Mouse (Mus musculus): ENCODE data around the gene Usp42. TPM values are rescaled to one million over a fixed set of nuclear protein-coding genes. Genes with fewer than 3 reads are reported as not detected.

Usp42 gene
- polyA plus RNA-seq, 1 experiment from 2014 or later, result 20.4 TPM

DNA sequence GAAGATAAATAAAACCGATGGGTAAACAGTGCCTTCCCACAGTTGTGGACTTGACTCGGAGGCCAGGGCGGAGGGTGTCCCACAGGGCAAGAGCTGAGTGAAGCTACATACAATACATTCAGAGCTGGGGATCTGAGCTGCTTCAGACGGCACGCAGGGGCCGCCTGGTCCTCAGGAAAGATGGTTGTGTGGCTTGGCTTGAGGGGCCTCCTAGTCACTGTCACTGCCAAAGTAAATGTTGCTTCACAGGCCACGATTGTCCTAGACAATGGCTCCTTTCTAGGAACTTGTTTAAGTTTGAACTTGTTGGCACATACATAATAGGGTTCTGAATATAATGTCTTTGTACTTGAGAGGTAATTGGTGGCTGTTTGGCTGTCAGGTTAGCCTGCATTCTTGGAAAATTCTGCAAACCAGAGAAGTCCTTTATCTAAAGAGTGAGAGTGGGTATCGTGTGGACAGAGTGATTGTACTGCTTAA, 47.1 kb downstream of the Usp42 start:
- H3K9ac ChIP-seq, result no peak overlapping the region
- ATAC-seq (ENCODE audit: borderline replicate concordance, extremely low read depth, low FRiP score, low TSS enrichment), result no peak
- no peak overlapping the region for H3K4me2 ChIP-seq
- WGBS, result 61% methylated on average over 8 of the region's 8 CpGs
- H3K4me1 ChIP-seq, result peaks cover 9% of the 10 kb centered on the region; the same call in 1 of the 2 replicates
- H3K27me3 ChIP-seq, result no peaks in the 10 kb centered on the region
- peaks cover 15% of the 10 kb centered on the region; the same call in 1 of the 2 replicates for H3K36me3 ChIP-seq
- no peaks in the 10 kb centered on the region for H3K9me3 ChIP-seq
- no peak overlapping the region for H3K27ac ChIP-seq
- no peak overlapping the region for H3K4me3 ChIP-seq

- Histone ChIP-seq H3K9ac (no peak overlapping the region), H3K27me3 (no peaks in the 10 kb centered on the region), H3K27ac (no peak overlapping the region), H3K4me3 (no peak overlapping the region), H3K4me2 (no peak overlapping the region), H3K4me1 (peaks cover 18% of the 10 kb centered on the region), H3K9me3 (no peaks in the 10 kb centered on the region), H3K36me3 (peaks cover 15% of the 10 kb centered on the region; the same call in 1 of the 2 replicates)
- WGBS, result 53% methylated on average over 6 of the region's 6 CpGs
- ATAC-seq (ENCODE audit: borderline replicate concordance, extremely low read depth, low FRiP score, low TSS enrichment), result no peak
Measured at GRCm38 (mm10) chr5:143683696-143684095, 48.4 kb downstream of the Usp42 start.

DNA sequence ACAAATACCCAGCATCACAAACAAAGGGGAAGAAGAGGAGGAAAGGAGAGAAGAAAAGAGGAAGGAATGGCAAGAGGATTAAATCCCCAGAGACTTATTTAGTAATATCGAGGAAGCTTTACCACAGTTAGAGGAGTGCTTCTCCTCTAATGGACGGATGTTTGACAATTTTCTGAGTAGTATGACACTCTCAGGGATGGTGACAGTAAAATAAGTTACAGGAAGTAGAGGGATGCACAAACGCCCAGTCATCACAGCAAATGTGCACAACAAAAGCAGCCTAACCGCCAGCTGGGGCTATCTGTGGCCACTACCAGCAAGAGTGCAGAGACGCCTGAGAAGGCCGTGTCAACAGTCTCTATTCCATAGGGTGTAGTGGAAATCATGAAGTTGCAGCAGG, 52.4 kb downstream of the Usp42 start:
- no peak overlapping the region for H3K4me3 ChIP-seq
- H3K27me3 ChIP-seq, result no peaks in the 10 kb centered on the region
- H3K27ac ChIP-seq, result no peak overlapping the region
- no peak overlapping the region for H3K9ac ChIP-seq
- no peaks in the 10 kb centered on the region for H3K36me3 ChIP-seq
- peaks cover 42% of the 10 kb centered on the region for H3K4me1 ChIP-seq
- H3K4me2 ChIP-seq, result no peak overlapping the region
- 60% methylated on average over 6 of the region's 6 CpGs for WGBS
- no peak for ATAC-seq (ENCODE audit: borderline replicate concordance, extremely low read depth, low FRiP score, low TSS enrichment)
- no peaks in the 10 kb centered on the region for H3K9me3 ChIP-seq

DNA sequence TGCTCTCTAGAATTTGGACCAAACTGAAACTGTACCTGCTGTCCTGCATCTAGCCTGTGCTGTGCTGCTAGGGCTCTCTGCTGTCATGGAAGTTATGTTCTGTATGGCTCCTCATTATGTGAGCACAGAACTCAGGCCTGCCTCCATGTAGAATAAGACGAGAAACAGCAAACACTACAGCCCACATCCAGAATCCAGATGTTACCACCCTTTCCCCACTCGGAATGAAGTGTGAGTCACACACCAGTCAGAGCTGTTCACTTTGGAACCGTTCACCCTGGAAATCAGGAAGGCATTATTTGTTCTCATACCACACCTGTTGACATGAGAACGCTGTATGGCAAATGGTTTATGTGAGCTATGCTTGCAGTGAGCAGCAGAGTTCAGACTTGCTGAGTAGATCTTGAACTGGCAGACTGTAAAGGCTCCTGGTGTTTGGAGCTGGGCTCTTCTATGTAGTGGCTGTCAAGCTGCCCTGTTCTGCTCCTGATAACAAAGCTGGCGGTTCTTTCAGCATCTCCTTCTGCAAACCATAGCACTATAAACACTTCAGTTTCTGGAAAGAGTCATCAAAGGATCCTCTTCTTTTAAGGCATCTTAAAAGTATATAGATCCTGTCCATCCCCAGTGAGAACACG, 53.3 kb downstream of the Usp42 start:
- Histone ChIP-seq H3K27ac (no peak overlapping the region), H3K4me1 (peaks cover 36% of the 10 kb centered on the region), H3K9ac (no peak overlapping the region), H3K4me3 (no peak overlapping the region), H3K36me3 (no peaks in the 10 kb centered on the region), H3K27me3 (no peaks in the 10 kb centered on the region), H3K4me2 (no peak overlapping the region), H3K9me3 (no peaks in the 10 kb centered on the region)
- WGBS, result 30% methylated on average over 6 of the region's 6 CpGs
- no peak for ATAC-seq (ENCODE audit: borderline replicate concordance, extremely low read depth, low FRiP score, low TSS enrichment)

- no peak for ATAC-seq (ENCODE audit: borderline replicate concordance, extremely low read depth, low FRiP score, low TSS enrichment)
- H3K4me2 ChIP-seq, result no peak overlapping the region
- H3K9me3 ChIP-seq, result no peaks in the 10 kb centered on the region
- no peak overlapping the region for H3K4me3 ChIP-seq
- peaks cover 34% of the 10 kb centered on the region for H3K4me1 ChIP-seq
- no peaks in the 10 kb centered on the region for H3K36me3 ChIP-seq
- WGBS, result 68% methylated on average over 4 of the region's 4 CpGs
- no peak overlapping the region for H3K9ac ChIP-seq
- H3K27me3 ChIP-seq, result no peaks in the 10 kb centered on the region
- no peak overlapping the region for H3K27ac ChIP-seq
Measured at GRCm38 (mm10) chr5:143677363-143677762, 54.7 kb downstream of the Usp42 start.

- peaks cover 35% of the 10 kb centered on the region for H3K4me1 ChIP-seq
- no peaks in the 10 kb centered on the region for H3K9me3 ChIP-seq
- no peak overlapping the region for H3K4me3 ChIP-seq
- no peak overlapping the region for H3K27ac ChIP-seq
- no peak for ATAC-seq (ENCODE audit: borderline replicate concordance, extremely low read depth, low FRiP score, low TSS enrichment)
- WGBS, result 44% methylated on average over 5 of the region's 5 CpGs
- no peak overlapping the region for H3K4me2 ChIP-seq
- no peaks in the 10 kb centered on the region for H3K36me3 ChIP-seq
- H3K27me3 ChIP-seq, result no peaks in the 10 kb centered on the region
- no peak overlapping the region for H3K9ac ChIP-seq
Measured at GRCm38 (mm10) chr5:143676218-143676985, 55.7 kb downstream of the Usp42 start.

GRCm38 (mm10) chr5:143674576-143674975, 57.5 kb downstream of the Usp42 start:
- Histone ChIP-seq H3K4me3 (no peak overlapping the region), H3K4me2 (no peak overlapping the region), H3K4me1 (peaks cover 52% of the 10 kb centered on the region), H3K27me3 (no peaks in the 10 kb centered on the region), H3K27ac (no peak overlapping the region), H3K9ac (no peak overlapping the region), H3K9me3 (no peaks in the 10 kb centered on the region), H3K36me3 (no peaks in the 10 kb centered on the region)
- WGBS, result 64% methylated on average over 5 of the region's 5 CpGs
- no peak for ATAC-seq (ENCODE audit: borderline replicate concordance, extremely low read depth, low FRiP score, low TSS enrichment)

- Histone ChIP-seq H3K4me2 (no peak overlapping the region), H3K27ac (no peak overlapping the region), H3K9ac (no peak overlapping the region), H3K27me3 (no peaks in the 10 kb centered on the region), H3K9me3 (no peaks in the 10 kb centered on the region), H3K36me3 (no peaks in the 10 kb centered on the region), H3K4me3 (no peak overlapping the region), H3K4me1 (peaks cover 31% of the 10 kb centered on the region)
- 73% methylated on average over 6 of the region's 6 CpGs for WGBS
- ATAC-seq (ENCODE audit: borderline replicate concordance, extremely low read depth, low FRiP score, low TSS enrichment), result no peak
Measured at GRCm38 (mm10) chr5:143670740-143671415, 61.2 kb downstream of the Usp42 start.

DNA sequence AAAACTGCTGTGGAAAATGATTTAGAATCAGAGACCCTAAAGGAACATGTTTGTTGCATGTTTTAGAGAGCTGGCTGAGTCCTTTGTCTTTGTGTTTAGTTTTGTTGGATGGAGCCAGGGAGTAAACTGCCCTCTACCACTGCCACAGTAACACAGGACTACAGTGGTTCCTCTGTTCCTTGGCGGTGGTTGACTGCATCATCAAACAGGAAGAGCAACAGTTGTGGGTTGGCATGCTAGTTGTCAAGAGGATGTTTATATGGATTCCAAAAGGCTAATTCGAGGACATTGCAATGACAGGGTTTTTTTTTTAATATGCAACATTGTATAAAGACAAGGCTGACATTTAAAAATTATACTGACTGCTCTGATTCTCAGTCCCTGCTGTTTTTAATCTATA, 62.2 kb downstream of the Usp42 start:
- H3K4me3 ChIP-seq, result no peak overlapping the region
- peaks cover 36% of the 10 kb centered on the region for H3K4me1 ChIP-seq
- H3K9me3 ChIP-seq, result no peaks in the 10 kb centered on the region
- peak overlapping the region; percentile 78 for H3K27ac ChIP-seq
- H3K9ac ChIP-seq, result no peak overlapping the region
- no peak overlapping the region for H3K4me2 ChIP-seq
- no peaks in the 10 kb centered on the region for H3K27me3 ChIP-seq
- WGBS, result 35% methylated on average over 2 of the region's 2 CpGs
- H3K36me3 ChIP-seq, result no peaks in the 10 kb centered on the region
- ATAC-seq (ENCODE audit: borderline replicate concordance, extremely low read depth, low FRiP score, low TSS enrichment), result no peak; the same call in 1 of the 2 replicates

- no peaks in the 10 kb centered on the region for H3K9me3 ChIP-seq
- no peaks in the 10 kb centered on the region for H3K36me3 ChIP-seq
- peak overlapping the region; percentile 78 for H3K27ac ChIP-seq
- 31% methylated on average over 2 of the region's 2 CpGs for WGBS
- H3K4me3 ChIP-seq, result no peak overlapping the region
- H3K27me3 ChIP-seq, result no peaks in the 10 kb centered on the region
- ATAC-seq (ENCODE audit: borderline replicate concordance, extremely low read depth, low FRiP score, low TSS enrichment), result peak; percentile 43; the same call in 1 of the 2 replicates
- peaks cover 36% of the 10 kb centered on the region for H3K4me1 ChIP-seq
- H3K4me2 ChIP-seq, result no peak overlapping the region
- H3K9ac ChIP-seq, result no peak overlapping the region
Measured at GRCm38 (mm10) chr5:143669393-143669792, 62.7 kb downstream of the Usp42 start.

DNA sequence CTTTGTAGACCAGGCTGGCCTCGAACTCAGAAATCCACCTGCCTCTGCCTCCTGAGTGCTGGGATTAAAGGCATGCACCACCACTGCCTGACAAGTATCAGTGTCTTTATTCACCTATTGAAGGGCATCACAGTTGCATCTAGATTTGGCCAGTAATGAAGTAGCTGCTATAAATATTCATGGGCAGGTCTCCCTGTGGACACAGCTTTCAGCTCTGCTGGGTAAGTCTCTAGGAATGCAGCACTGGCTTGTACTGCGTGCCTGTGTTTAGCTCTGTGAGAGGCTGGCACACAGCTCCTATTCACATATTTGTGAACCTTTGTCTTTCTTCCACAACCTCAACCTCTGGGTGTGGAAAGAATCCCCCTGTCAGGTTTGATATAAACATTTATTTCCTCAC, 63.2 kb downstream of the Usp42 start:
- ATAC-seq (ENCODE audit: borderline replicate concordance, extremely low read depth, low FRiP score, low TSS enrichment), result no peak
- Histone ChIP-seq H3K4me3 (no peak overlapping the region), H3K9me3 (no peaks in the 10 kb centered on the region), H3K36me3 (no peaks in the 10 kb centered on the region), H3K27me3 (no peaks in the 10 kb centered on the region), H3K4me2 (no peak overlapping the region), H3K4me1 (peaks cover 42% of the 10 kb centered on the region), H3K9ac (no peak overlapping the region), H3K27ac (no peak overlapping the region)
- 55% methylated on average over 2 of the region's 2 CpGs for WGBS

- no peak overlapping the region for H3K9ac ChIP-seq
- no peaks in the 10 kb centered on the region for H3K9me3 ChIP-seq
- peaks cover 53% of the 10 kb centered on the region for H3K4me1 ChIP-seq
- H3K27me3 ChIP-seq, result no peaks in the 10 kb centered on the region
- H3K27ac ChIP-seq, result no peak overlapping the region
- no peak overlapping the region for H3K4me2 ChIP-seq
- WGBS, result 86% methylated on average over 1 of the region's 1 CpGs
- no peak for ATAC-seq (ENCODE audit: borderline replicate concordance, extremely low read depth, low FRiP score, low TSS enrichment)
- H3K36me3 ChIP-seq, result no peaks in the 10 kb centered on the region
- H3K4me3 ChIP-seq, result no peak overlapping the region
Measured at GRCm38 (mm10) chr5:143666015-143666414, 66.1 kb downstream of the Usp42 start.
